Mouse (Mus musculus): ENCODE measurements around the gene Ypel4.

Gene Ypel4

GRCm38 (mm10) chr2:84733579-84734300 lies at the start of gene Ypel4:
Gene Ypel4, plus strand, starts transcription at chr2:84734058.
- DNase-seq: peak; percentile 54

- DNase-seq: no peak
These were observed 45.6 kb upstream of the Ypel4 start for GRCm38 (mm10) chr2:84688080-84688844.

GRCm38 (mm10) chr2:84690050-84690449 lies 43.8 kb upstream of the Ypel4 start:
- DNase-seq: no peak

DNA sequence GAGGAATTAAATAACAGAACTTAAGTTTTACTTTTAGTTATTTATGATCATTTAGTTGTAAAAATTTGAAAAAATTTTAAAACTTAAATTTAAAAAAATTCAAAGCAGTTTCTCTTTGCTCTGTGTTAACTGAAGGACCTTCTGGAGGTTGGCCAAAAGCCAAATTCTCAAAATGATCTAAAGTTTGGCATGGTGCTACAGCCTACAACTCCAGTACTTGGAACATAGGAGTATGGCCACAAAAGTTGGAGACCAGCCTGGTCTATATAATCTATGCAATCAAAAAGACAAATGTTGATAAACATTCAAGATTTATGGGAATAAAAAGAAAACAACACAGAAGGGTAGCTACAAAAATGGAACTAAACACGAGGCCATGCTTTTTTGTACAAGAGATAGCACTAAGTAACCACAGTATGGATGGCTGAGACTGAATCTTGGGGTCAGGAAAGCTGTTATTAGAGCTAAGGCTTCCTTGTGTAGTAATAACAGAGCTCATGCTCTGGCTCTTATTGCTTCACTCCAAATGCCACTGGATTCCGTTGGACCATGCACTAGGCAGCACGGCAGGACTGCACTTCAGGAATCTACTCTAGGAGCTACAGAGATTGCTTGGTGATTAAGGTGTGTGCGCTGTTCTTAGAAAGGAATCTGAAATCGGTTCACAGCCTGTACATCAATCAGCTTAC lies 38.7 kb upstream of the Ypel4 start:
- no peak for DNase-seq

DNA sequence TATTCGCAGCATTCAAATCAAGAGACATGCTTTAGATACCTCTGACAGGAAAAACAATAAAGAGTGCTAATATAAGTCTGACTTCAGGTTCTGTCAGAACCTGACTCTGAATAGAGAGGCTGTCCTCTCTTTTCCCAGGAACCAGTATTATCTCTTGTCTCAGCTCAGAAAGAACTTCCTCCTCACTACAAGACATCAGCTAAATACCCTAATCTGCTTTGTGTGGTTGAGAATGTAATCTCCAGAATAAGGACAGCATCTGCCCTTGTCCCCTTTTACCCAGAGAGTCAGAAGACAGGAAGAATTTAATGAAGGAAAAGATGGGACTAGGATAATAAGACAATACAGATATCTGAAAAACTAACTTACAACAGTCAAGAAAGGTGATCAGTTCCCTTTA lies 30.4 kb upstream of the Ypel4 start:
- DNase-seq: no peak

DNA sequence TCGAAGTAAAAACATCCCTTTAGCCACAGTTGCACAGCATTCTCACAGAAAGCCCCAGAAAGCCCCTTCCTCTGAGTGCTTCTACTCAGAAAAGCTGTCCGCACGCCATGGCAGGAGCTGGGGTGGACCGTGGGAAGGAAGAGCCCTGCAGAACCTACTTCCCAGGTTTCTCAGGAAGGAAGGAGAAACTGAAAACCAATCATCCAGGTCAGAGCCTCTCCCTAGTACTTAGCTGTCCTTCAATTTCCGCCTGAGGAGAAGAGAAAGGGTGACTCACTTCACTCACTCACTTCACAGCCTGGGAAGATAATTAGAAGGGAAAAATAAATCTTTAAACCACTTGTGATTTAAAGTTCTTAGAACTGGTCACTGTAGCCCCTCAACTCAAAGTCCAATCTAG lies 29.5 kb upstream of the Ypel4 start:
- DNase-seq: no peak

DNA sequence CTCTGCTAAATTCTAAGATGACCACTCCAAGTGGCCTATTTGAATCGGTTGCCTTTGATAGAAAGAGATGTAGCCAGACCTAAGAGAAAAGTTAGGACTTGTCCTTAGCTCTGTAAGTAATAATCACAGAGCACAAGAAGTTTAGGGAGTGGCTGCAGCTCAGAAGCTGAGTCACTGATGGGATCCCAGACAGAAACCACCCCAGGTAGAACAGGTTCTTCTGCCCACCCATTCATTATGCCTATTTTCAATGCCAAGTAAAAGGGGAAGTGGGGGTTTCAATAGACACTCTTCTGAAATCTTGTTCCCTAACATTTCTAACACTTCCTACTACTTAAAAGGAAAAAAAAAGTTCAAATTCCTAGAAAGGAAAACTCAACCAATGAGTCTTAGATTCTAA lies 28.6 kb upstream of the Ypel4 start:
- no peak for DNase-seq

- DNase-seq: no peak
These were observed 26.3 kb upstream of the Ypel4 start for GRCm38 (mm10) chr2:84707523-84707922.

- no peak for DNase-seq
These were observed 22.0 kb upstream of the Ypel4 start for GRCm38 (mm10) chr2:84711898-84712297.

DNA sequence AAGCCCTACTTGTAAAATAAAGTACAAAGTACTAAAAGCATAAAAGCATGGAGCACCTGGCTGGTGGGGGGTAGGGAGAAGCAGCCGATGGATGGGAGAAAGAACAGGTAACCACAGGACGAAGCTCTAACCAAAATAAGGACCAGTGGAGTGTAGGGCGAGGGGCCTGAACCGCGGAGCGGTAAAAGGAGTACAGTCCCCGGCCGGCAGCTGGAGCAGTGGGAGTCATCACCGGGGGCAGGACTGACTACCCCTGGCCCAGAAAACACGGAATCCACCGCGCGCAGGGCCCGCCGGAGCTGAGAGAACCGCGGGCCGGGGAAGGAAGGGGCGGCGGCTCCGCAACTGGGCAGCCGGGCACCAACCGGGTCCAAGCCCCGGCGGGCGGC lies 19.4 kb upstream of the Ypel4 start:
- no peak for DNase-seq

- DNase-seq: peak; percentile 99
These were observed 18.9 kb upstream of the Ypel4 start, which contains the start of gene Zdhhc5 for GRCm38 (mm10) chr2:84714811-84715561. Gene Zdhhc5, minus strand, starts transcription at chr2:84715180.

DNA sequence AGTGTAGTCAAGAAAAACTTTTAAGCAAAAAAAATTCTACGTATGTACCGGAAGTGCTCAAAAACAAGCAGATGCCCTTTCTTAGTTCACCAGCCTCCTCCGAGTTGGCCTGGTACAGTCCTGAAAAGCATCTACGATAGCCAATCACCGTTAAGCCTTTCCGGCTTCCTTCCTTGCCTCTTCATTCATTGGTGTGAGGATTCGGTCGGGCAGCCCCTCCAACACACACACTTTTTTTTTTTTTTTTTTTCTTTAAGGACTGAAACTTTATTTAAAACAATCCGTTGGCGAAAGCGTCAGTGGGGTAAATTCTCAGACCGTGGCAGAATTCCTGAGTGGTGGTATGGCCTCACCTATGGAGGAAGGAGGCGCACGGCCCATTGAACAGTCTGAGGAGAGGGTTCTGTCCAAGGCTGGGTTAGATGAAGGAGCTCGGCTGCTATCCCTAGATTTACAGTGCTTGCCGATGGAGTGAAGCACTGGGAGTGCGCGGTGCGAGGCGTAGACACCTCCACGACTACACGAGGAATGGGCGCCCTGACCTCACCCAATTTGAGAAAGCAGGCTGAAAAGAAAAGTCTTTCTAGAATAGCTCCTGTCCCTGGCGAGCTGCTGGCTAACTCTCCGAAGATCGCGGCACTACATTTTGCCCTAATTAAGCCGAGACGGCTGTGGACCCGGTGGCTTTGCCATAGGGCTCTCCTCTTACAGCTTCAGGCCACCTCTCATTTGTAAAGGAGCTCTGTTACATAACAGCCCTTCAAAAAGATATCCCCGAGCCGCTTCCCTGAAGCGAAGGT lies 18.1 kb upstream of the Ypel4 start:
- peak; percentile 60 for DNase-seq

DNA sequence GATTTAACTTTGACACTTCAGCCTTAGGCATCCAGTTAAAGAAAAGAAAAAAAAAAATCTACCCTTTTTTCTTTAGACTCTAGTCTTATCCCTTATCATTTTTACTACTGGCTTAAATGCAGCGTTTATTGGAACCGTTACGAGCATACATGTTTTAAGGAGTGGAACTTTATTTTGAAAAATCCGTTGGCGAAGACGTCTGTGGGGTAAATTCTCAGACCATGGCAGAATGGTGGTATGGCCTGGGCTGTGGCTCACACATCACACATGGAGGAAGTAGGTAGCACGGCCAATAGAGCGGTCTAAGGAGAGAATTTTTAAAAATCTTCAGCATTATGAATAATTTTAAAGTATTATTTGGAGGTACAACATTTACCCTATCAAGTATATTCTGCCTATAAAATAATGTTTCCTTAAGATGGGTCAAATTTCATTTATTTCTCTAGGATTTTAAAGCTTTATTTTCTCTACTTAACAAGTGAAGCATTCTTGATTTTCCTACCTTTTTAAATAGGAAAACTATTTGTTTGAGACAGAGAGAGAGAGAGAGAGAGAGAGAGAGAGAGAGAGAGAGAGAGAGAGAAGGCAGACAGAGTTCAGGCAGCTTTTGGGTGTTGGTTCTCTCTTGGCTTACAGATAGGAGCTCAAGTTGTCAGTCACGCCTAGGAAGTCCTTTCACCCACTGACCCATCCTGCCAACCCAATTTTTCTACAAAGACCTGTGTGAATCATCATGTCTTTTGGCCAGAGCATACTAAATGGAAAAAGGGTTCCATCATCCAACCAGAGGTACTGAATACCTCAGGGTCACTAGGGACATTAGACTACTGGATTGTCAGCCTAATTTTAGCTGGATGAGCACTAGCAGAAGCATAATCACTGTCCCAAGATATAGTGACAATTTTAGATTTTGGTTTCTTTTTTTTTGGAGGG lies 17.2 kb upstream of the Ypel4 start:
- no peak for DNase-seq

DNA sequence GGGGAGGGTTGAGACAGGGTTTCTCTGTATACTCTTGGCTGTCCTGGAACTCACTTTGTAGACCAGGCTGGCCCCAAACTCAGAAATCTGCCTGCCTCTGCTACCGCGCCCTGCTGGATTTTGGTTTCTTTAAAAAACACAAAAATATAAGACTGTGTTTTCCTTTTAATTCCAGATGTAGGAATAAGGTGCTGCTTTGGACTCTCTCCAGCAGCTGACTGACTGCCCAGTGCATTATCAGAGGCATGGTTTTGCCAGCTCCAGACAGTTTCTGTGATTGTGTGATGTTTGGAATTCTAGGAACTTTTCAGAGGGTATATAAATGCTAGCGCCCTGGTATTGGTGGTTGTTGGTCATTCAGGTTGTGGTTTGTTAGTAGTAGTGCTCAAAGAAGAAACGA lies 16.5 kb upstream of the Ypel4 start:
- DNase-seq: no peak

DNA sequence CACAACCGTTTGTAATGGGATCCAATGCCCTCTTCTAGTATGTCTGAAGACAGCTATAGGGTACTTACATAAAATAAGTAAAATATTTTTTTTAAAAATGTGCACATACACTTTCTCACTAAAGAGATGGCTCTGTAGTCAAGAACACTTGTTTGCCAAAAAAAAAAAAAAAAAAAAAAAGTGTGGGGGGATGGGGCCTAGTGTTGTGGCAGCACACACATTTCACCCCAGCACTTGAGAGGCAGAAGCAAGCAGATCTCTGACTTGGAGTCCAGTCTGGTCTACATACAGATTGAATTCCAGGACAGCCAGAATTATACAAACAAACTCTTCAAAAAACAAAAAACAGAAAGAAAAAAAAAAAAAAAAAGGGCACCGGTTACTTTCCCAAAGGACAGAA lies 13.1 kb upstream of the Ypel4 start:
- no peak for DNase-seq

- no peak for DNase-seq
These were observed 12.7 kb upstream of the Ypel4 start for GRCm38 (mm10) chr2:84721182-84721581.

- DNase-seq: no peak
These were observed 10.0 kb upstream of the Ypel4 start for GRCm38 (mm10) chr2:84723856-84724255.

GRCm38 (mm10) chr2:84725770-84726169 lies 8.1 kb upstream of the Ypel4 start:
- DNase-seq: no peak

DNA sequence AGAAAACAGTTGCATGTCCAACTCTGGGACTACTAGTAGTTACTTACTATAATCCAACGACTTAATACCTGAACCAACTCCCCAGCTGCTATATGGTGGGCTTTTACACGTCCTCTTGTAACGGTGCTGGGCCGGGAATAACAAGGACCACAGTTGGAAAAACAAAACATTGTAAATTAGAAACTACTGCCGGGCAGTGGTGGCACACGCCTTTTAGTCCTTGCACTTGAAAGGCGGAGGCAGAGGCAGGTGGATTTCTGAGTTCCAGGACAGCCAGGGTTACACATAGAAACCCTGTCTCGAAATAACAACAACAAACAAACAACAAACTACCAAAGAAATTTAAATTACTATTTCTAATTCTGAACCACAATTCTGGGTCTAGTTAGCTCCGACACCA lies 7.1 kb upstream of the Ypel4 start:
- DNase-seq: no peak

DNA sequence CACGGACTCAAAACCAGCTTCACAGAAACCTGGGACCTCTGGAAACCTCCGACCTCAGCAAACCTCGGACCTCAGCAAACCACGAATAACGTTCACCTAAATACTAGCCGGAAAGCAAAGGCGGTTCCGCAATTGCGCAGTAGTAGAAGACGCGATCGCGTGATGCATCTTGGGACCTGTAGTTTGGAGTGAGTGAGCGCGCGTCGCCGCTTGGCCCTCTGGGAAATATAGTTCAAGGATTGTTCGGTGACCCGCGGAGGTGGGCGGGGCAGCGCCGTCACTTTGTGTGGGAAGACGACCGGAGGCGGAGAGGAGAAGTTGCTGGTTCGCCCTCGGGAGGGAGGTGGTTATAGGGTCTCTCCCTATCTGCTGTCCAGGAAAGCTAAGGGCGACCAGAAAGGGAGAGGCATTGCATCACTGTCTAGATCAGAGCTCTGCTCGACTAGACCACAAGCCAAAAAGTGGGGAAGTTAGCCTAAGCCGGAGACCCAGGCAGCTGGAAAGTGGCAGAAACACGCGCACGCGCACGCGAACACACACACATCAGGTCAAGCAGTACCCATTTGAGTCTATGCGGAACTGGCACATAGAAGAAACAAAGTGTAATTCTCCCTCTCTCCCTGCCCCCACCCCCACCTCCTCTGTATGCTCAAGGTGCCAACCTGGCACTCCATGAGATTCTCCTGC lies 6.5 kb upstream of the Ypel4 start, which contains the start of gene Clp1:
Gene Clp1, minus strand, starts transcription at position 179 of the 687 bp plus-strand sequence.
- peak; percentile 92 for DNase-seq

All from right cerebral cortex, postnatal 14 days (tissue).